Mouse (Mus musculus) left cerebral cortex, adult 11 months (tissue): ENCODE measurements around the gene Olfr616.
"Not testable (repeated sequence)": the region's sequence is repeated elsewhere in the genome, so short reads cannot be mapped to it uniquely, and the experiment has no call there.

Experiments used
- DNase-seq: peaks from one replicate; pipeline ENCODE4 v3.0.0; 2022; ENCODE audit warnings: low spot score

Gene Olfr616

DNA sequence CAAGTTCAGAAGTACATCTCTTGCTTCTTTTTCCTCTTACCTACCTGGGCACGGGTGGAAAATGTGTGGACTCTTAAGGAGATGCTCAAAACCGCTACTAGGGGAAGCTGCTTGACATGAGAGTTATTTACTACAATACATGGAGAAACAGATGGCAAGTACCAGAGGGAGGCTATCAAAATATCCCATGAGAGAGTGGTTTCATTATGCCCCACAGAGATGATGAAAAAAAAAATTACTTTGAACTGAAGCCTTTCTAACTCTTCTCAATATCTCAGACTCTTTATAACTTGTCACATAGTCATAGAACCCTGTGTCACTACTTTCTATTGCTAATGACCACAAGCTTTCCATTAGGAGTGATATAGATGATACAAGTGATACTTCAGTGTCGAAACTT, at the start of gene Olfr616:
TSS of gene Olfr616 (minus strand) at position 101 of the 400 bp plus-strand sequence.
- DNase-seq = no peak

DNA sequence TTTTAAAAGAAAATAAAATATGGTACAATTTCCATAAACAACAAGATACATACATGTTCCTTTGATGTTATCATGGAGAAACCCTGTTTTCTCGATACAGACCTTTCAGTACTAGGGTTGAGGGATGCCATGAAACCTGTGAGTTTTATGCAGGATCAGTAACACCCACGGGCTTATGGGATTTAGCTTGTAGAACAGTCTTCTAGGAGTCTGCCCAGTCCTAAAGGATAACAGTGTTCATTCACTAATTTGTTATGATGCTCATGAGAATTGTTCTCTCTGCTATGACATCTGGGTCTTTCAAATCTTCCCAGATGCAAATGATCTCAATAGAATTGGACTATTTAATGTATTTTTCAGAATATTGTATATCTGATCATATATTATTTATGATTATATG, 43.5 kb upstream of the Olfr616 start, which contains the start of gene Olfr620:
TSS of gene Olfr620 (minus strand) at position 101 of the 400 bp plus-strand sequence.
- no peak for DNase-seq

DNA sequence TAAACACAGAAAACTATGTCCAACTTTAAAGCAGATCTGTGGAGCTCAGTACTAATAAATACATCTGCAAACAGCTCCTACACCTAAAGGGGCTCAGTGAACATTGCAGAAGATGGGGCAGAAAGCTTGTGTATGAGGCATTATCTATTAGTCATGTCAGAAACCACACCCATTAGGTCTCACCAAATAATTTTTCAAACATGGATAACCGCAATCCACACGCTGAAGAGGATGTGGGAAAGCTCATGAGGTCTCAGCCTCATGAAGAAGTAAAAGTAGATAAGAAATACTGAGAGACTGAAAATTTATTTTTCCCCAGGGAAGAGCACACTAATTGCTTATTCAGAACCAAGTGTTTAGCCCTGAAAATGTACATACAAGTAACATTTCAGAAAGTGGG, 38.5 kb upstream of the Olfr616 start:
- no peak for DNase-seq

DNA sequence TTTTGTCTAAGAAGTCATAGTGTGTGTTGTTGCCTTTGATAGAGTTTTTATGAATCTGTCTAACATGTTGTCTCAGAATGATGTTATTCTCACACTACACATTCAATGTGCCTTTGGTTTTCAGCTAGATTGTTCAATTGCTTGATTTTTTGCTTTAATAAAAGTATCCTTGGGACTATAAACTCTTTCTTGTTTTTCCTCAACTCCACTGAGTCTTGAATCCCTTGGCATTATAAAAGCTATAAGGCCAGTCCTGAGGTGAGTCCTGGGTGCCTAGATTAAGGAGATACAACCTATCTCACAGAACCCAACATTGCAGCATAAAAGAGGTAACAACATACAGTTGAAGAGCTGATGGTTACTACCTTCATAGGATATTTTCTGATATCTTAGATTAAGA, 31.3 kb upstream of the Olfr616 start, which contains the start of gene Olfr619:
TSS of gene Olfr619 (plus strand) at position 301 of the 400 bp plus-strand sequence.
- no peak for DNase-seq

DNA sequence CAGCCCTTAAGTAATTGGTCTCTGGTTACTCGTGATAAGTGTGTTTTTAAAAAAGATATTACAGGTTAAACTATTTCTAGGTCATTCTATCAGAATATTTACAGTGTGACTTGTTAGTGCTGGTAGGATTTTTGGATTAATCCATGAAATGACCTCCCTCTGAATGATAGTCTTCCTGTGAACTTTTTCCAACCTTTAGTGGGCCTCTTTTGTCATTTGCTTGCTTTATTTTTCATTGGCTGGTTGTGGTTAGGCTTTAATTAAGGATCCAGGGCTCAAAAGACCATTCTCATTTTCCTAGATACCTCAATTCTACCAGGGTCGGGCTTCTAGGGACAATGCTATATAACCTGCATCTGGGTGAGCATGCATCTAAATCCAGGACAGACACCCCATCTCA, 20.9 kb upstream of the Olfr616 start, which contains the start of gene Olfr618:
TSS of gene Olfr618 (plus strand) at position 301 of the 400 bp plus-strand sequence.
- DNase-seq = no peak

DNA sequence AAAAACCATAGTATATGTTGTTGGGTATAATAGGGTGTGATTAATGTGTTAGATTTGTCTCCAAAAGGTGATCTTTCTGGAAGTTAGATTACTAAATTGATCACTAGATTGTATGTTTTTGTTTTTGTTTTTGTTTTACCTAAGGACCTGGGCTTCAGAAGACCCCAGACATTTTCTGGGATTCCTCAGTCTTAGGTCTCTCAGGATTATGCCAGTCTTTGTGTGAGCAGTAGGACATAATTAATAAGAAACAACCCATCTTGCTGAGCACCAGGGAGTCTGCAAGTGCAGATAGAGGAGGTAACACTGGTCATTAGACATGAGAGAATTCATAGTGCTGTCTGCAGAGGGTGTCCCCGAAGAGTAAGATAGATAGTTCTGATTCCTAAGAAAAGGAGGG, 3.8 kb upstream of the Olfr616 start, which contains the start of gene Olfr617:
TSS of gene Olfr617 (plus strand) at position 301 of the 400 bp plus-strand sequence.
- no peak for DNase-seq

DNA sequence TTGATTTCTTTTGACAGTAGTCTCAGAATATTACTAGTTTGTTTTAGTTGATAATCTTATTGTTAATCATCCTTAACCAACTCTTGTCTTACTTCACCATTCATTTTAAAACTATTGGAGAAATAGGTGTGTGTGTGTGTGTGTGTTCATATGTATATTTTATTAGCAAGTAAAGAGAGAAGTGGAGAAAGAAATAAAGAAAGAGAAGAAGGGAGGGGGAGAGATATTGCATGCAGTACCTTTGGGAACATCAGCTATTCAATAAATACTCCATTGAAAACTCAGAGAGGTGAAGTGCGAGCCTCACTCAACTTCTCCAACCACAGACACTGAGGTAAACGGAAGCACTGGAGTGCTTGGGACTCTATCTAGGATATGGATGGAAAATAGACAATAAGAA, 13.2 kb downstream of the Olfr616 start, which contains the start of gene Olfr615:
TSS of gene Olfr615 (plus strand) at position 301 of the 400 bp plus-strand sequence.
- no peak for DNase-seq

DNA sequence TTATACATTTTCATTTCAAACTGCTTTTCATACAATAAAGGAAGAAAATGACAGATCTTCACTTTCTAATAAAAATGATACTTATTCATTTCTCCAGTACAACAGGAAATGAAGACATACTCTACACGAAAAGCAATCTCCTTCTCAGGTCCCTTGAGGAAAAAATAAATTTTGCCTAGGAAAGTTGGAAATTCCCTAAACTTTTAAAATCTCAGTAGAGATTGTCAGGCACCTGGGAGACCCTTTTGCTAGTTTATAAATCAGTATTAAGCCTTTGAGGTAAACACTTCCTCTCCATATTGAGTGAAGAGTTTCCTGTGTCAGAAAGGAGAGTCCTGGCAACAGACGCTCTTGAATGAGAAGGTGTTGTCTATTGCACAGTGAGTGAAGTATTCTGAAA, 21.2 kb downstream of the Olfr616 start, which contains the start of gene Olfr613:
TSS of gene Olfr613 (plus strand) at position 301 of the 400 bp plus-strand sequence.
- DNase-seq = no peak

DNA sequence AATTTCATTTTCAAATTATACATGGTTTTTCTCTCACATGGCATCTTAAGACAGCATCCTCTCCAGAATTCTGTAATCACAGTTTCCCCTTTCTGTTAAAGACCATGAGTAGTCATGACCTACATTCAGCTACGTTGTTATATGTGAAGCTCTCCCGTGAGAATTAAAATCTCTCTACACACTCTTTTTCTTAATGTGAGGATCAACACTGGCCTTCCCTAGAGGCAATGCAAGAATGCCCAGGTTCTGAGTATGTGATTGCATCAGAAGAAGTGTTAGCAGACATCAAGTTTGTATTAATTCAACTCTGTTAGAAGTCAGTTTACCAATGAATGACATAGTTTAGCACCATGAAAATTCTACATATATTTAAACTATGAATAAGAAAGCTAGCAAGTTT, 26.3 kb downstream of the Olfr616 start, which contains the start of gene Olfr612:
TSS of gene Olfr612 (minus strand) at position 101 of the 400 bp plus-strand sequence.
- DNase-seq = not testable (repeated sequence)

DNA sequence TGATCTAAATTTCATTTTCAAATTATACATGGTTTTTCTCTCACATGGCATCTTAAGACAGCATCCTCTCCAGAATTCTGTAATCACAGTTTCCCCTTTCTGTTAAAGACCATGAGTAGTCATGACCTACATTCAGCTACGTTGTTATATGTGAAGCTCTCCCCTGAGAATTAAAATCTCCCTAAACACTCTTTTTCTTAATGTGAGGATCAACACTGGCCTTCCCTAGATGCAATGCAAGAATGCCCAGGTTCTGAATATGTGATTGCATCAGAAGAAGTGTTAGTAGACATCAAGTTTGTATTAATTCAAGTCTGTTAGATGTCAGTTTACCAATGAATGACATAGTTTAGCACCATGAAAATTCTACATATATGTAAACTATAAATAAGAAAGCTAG, 48.2 kb downstream of the Olfr616 start, which contains the start of gene Olfr611:
TSS of gene Olfr611 (minus strand) at position 101 of the 400 bp plus-strand sequence.
- DNase-seq = not testable (repeated sequence)
